Mouse (Mus musculus) large intestine, adult 2 months (tissue): ENCODE data around the gene Srcap. TPM values are rescaled to one million over a fixed set of nuclear protein-coding genes. Genes with fewer than 3 reads are reported as not detected.

Experiments used
- polyA plus RNA-seq: library from polyadenylated mRNA; depleted of rRNA; stranded (reverse); fragments of >200 nt; gene quantifications from 2 replicates; pipeline ENCODE4 v1.2.3, GENCODE M21; 2012; rRNA removed

Srcap gene
- polyA plus RNA-seq, 1 experiment, result 6.7 TPM

Other genes starting within 250 kb of the Srcap start
- gene Sephs2, start 237.9 kb upstream of the Srcap start, polyA plus RNA-seq, result 58.1 and 85.1 TPM in 2 replicates
- 9.9 and 13.0 TPM in 2 replicates for gene Itgal, start 215.7 kb upstream of the Srcap start, polyA plus RNA-seq
- 19.4 and 28.2 TPM in 2 replicates for gene Zfp768, start 166.4 kb upstream of the Srcap start, polyA plus RNA-seq
- gene Zfp747, start 135.9 kb upstream of the Srcap start, polyA plus RNA-seq, result 15.0 and 35.0 TPM in 2 replicates
- 6.2 and 9.3 TPM in 2 replicates for gene 9130019O22Rik, start 124.8 kb upstream of the Srcap start, polyA plus RNA-seq
- gene E430018J23Rik, start 118.4 kb upstream of the Srcap start, polyA plus RNA-seq, result 10.2 and 15.5 TPM in 2 replicates
- gene Zfp764, start 105.2 kb upstream of the Srcap start, polyA plus RNA-seq, result 5.8 and 8.8 TPM in 2 replicates
- 18.1 and 20.5 TPM in 2 replicates for gene Zfp688, start 89.9 kb upstream of the Srcap start, polyA plus RNA-seq
- gene Zfp689, start 62.8 kb upstream of the Srcap start, polyA plus RNA-seq, result 2.1 and 2.5 TPM in 2 replicates
- gene Prr14, start 52.4 kb upstream of the Srcap start, polyA plus RNA-seq, result 59.8 and 93.6 TPM in 2 replicates
- gene Fbrs, start 32.8 kb upstream of the Srcap start, polyA plus RNA-seq, result 21.0 and 26.6 TPM in 2 replicates
- 12.6 and 14.7 TPM in 2 replicates for gene Gm42715, start 7.6 kb downstream of the Srcap start, polyA plus RNA-seq
- gene Tmem265, start 49.4 kb downstream of the Srcap start, polyA plus RNA-seq, result 2.7 and 3.5 TPM in 2 replicates
- 47.2 and 62.7 TPM in 2 replicates for gene Phkg2, start 61.4 kb downstream of the Srcap start, polyA plus RNA-seq
- 1.3 and 1.4 TPM in 2 replicates for gene Ccdc189, start 76.6 kb downstream of the Srcap start, polyA plus RNA-seq
- 23.7 and 30.9 TPM in 2 replicates for gene Rnf40, start 76.8 kb downstream of the Srcap start, polyA plus RNA-seq
- 5.3 and 7.6 TPM in 2 replicates for gene Zfp629, start 103.8 kb downstream of the Srcap start, polyA plus RNA-seq
- 17.5 and 21.2 TPM in 2 replicates for gene Bcl7c, start 196.9 kb downstream of the Srcap start, polyA plus RNA-seq
- 3.0 and 3.4 TPM in 2 replicates for gene Ctf1, start 200.8 kb downstream of the Srcap start, polyA plus RNA-seq
- not detected in 2 replicates for gene Ctf2, start 220.2 kb downstream of the Srcap start, polyA plus RNA-seq
- gene Fbxl19, start 232.6 kb downstream of the Srcap start, polyA plus RNA-seq, result 28.6 and 34.4 TPM in 2 replicates